Mouse (Mus musculus): Measurements from ENCODE around the gene Rfx8.

Gene Rfx8

GRCm38 (mm10) chr1:39720632-39721350 is at the start of gene Rfx8:
Gene Rfx8, minus strand, starts transcription at chr1:39720997.
- 7% methylated on average over 42 of the region's 42 CpGs for WGBS

GRCm38 (mm10) chr1:39770436-39770835 is 49.6 kb upstream of the Rfx8 start:
- 85% methylated on average over 5 of the region's 5 CpGs for WGBS

DNA sequence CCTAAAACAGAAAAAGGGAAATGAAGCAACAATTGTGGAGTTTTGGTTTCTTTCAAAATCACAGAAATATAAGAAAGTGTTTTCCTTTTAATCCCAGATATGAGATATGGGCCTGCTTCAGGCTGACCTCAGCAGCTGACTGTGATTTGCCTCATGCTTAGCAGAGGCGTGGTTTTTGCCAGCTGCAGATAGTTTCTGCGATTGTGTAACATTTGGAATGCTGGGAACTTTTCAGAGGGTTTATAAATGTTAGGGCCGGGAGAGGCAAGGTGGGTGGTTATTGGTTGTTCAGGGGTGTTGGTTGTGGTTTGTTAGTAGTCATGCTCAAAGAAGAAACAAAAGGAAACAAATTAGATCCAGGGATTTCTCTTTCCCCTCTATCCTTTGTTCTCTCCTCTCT is 47.2 kb upstream of the Rfx8 start:
- WGBS: 96% methylated on average over 3 of the region's 3 CpGs

- 81% methylated on average over 7 of the region's 7 CpGs for WGBS
Observed at GRCm38 (mm10) chr1:39765854-39766493, 45.2 kb upstream of the Rfx8 start.

GRCm38 (mm10) chr1:39762025-39762370 is 41.2 kb upstream of the Rfx8 start:
- 3% methylated on average over 10 of the region's 10 CpGs for WGBS

- 6% methylated on average over 22 of the region's 22 CpGs for WGBS
Observed at GRCm38 (mm10) chr1:39761211-39762024, 40.6 kb upstream of the Rfx8 start.

DNA sequence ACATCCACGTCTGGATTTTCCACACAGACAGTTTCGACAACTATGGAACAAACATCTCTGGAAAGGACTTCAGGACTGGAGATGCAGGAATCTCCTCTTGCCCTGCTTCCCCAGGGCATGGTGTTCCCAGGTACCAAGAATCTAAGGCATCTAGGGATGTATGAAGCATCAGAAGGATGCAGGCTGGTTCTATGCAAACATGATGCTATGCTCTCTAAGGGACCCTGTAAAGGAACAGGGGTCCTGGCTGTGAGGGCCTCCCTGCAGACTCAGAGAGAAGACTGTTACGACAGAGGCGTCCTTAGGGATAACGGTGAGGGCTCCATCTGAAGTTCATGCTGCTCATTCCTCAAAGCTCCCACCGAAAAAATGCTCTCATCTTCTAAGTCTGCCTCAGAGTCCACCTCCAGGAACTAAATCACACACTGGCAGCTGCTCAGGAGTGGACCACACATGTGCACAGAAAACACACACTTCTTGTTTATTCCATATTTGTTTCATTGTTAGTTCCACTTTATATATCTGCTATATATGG is 39.5 kb upstream of the Rfx8 start:
- 85% methylated on average over 6 of the region's 6 CpGs for WGBS

DNA sequence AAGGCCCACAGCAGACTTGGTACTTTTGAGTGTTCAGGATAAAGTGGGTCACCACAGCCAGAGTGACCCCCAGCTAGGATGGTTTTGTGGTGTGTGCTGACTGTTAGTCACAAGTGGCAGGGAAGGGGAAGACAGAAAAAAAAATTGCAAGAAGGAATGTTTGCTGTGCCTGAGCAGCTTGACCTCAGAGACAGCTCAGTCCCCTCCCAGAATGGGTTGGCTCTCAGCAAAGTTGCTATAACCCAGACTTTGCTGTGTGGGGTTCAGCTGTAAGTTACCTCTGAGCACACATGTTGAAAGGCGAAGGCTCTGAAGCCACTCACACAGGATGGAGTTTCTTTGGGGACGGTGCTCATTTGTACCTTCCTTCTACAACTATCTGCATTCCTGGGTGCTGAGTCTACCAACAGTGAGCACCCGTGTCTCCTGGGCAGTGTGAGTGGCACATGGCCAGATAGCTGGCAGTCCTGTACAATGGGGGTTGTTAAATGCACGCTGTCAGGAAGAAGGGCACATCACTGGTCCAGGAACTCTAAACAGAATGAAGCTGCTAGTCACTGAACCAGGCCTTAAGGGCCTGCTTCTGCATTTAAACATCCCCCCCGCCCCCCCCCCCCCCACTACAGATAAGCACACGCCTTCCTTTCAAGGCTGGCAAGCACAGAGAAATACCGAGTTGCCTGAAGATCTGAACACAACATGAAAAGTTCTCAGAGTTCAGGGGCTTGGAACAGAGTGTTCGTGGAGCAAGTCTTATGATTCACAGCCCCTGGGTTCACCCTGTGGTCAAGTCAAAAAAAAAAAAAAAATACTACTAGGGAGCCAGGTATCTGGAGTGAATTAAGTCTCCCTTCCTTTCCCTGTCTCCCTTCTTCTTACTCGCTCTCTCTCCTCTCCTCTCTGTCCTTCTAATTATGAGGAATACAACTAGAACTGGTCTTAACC is 38.7 kb upstream of the Rfx8 start:
- 57% methylated on average over 9 of the region's 9 CpGs for WGBS

DNA sequence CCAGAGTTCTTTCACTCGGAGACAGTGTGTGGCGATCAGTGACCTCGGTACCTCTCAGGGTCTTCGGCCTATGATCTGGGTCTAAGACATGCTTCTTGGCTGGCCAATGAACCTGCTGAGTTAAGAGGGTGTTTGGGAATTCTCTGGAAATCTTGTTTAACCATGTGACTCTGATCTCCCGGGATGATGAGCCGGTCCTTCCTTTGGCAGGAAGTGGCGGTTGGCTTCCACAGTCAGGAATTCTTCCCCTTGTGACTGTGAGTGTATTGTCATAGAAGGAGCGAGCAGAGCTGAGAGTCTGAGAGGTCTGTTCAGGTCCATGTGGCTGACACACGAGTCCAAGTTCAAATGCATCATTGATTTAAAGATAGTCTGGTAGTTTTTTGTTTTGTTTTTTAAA is 37.4 kb upstream of the Rfx8 start:
- WGBS: 82% methylated on average over 9 of the region's 9 CpGs

GRCm38 (mm10) chr1:39756952-39757351 is 36.2 kb upstream of the Rfx8 start:
- 84% methylated on average over 11 of the region's 11 CpGs for WGBS

- WGBS: 74% methylated on average over 13 of the region's 13 CpGs
Observed at GRCm38 (mm10) chr1:39754224-39754957, 33.6 kb upstream of the Rfx8 start.

DNA sequence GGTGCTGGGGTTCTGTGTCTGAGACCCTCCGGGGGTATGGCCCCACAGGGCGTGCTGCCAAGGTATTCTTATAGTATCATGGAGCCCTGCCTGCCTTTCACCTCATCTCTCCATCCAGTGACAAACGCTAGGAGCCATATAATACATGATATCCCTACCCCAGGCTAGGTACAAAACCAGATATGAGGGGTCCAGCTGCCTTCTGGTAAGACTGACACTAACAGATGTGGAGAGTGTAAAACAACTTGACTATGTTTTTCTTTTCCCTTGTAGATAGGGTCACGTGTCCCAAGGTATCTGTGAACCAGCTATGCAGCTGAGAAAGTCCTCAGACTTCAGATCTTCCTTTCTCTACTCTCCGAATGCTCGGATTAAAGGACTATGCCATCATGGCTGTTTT is 30.7 kb upstream of the Rfx8 start:
- WGBS: 90% methylated on average over 6 of the region's 6 CpGs

- WGBS: 55% methylated on average over 3 of the region's 3 CpGs
Observed at GRCm38 (mm10) chr1:39749664-39750063, 28.9 kb upstream of the Rfx8 start.

DNA sequence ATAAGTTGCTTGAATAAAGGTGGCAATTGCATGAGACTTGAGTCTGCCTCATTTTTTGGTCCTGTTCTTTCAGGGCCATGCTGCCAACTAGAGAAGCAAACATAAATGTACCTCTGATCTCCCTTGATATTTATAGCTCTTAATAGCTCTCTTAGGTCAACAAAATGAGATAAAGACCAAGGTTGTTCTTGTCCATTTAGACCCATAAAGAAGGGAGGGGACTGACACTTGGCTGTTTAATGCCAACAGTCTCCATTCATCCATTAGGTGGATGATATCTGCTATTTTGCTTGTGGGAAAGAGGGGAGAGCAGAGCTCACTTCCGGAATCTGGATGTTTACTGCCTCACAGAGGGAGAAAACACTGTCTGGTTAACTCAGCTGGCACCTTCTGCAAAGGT is 28.4 kb upstream of the Rfx8 start:
- WGBS: 85% methylated on average over 1 of the region's 1 CpGs

DNA sequence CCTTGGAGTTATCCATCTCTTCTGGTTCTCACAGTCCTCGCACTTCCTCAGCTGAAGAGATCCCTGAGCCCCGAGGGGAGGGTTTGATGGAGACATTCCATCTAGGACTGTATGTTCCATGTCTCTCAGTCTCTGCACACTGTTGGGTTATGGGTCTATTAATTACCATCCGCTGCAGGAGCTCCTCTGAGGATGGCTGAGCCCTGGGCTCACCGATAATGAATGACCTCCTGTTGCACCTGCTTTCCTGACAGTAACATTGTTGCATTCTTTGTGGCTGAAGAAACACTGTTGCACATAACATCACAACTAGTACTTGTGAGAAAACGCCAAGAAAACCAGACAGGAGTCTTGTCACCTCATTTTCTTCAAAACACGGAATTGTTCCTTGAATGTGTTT is 27.9 kb upstream of the Rfx8 start:
- 91% methylated on average over 6 of the region's 6 CpGs for WGBS

- 36% methylated on average over 7 of the region's 7 CpGs for WGBS
Observed at GRCm38 (mm10) chr1:39746464-39746863, 25.7 kb upstream of the Rfx8 start.

DNA sequence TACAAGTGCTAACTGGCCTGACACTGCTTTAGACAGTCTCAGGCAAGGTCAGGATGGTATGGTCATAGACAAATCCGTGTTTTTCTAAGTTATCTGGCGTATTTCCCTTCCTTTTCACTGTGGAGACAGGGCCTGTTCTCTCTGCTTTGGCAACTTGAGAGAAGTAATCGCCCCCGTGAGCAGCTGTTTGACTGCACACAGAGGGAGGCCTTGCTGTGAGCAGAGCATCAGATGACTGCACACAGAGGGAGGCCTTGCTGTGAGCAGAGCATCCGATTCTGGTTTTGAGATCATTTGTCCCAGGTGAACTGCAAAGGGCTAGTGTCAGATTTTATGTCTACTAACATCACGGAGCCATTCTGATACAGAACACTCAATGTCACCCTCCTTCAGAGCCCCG is 20.2 kb upstream of the Rfx8 start:
- WGBS: 43% methylated on average over 7 of the region's 7 CpGs

GRCm38 (mm10) chr1:39740002-39740401 is 19.2 kb upstream of the Rfx8 start:
- 81% methylated on average over 4 of the region's 4 CpGs for WGBS

GRCm38 (mm10) chr1:39735927-39736604 is 15.3 kb upstream of the Rfx8 start:
- 56% methylated on average over 8 of the region's 8 CpGs for WGBS

- 83% methylated on average over 2 of the region's 2 CpGs for WGBS
Observed at GRCm38 (mm10) chr1:39735493-39735892, 14.7 kb upstream of the Rfx8 start.
